Mouse (Mus musculus) bone marrow macrophage, adult 2 months (primary cell): ENCODE data around the gene Scn4b. TPM values are rescaled to one million over a fixed set of nuclear protein-coding genes. Genes with fewer than 3 reads are reported as not detected.

Experiments used
- H3K27ac ChIP-seq: 2 replicates; pipeline ENCODE4 v1.5.1; 2012; ENCODE audit warnings: low read depth, low read length; ENCODE audit not compliant: insufficient read depth
- H3K4me1 ChIP-seq: 2 replicates; pipeline ENCODE4 v1.6.1; 2012; ENCODE audit warnings: low read length; ENCODE audit not compliant: control insufficient read depth, insufficient read depth
- H3K4me3 ChIP-seq: 2 replicates; pipeline ENCODE4 v1.5.1; 2012; ENCODE audit warnings: mild to moderate bottlenecking, low read length, moderate library complexity; ENCODE audit not compliant: insufficient read depth
- CTCF ChIP-seq: IDR thresholded peaks from 2 replicates; pipeline ENCODE4 v1.5.1; 2012; ENCODE audit warnings: low read depth, mild to moderate bottlenecking, low read length, moderate library complexity
- POLR2A ChIP-seq: IDR thresholded peaks from 2 replicates; pipeline ENCODE4 v1.6.1; 2012; ENCODE audit warnings: mild to moderate bottlenecking, low read depth, low read length, borderline replicate concordance
- polyA plus RNA-seq: library from polyadenylated mRNA; stranded (reverse); fragments of >200 nt; gene quantifications from 2 replicates; pipeline ENCODE4 v1.2.4, GENCODE M21; 2012; ENCODE audit not compliant: missing spikeins, insufficient read depth, insufficient read length

The Scn4b gene
- polyA plus RNA-seq, 1 experiment, result 0.11 TPM

GRCm38 (mm10) chr9:45150933-45151332 lies 12.7 kb downstream of the Scn4b start:
- TF ChIP-seq POLR2A (no peak), CTCF (no peak)
- Histone ChIP-seq H3K4me1 (no peaks in the 10 kb centered on the region), H3K27ac (no peak overlapping the region), H3K4me3 (no peak overlapping the region)

- TF ChIP-seq POLR2A (no peak), CTCF (no peak)
- Histone ChIP-seq H3K4me1 (no peaks in the 10 kb centered on the region), H3K4me3 (no peak overlapping the region), H3K27ac (no peak overlapping the region)
Observed at GRCm38 (mm10) chr9:45153361-45153760, 15.2 kb downstream of the Scn4b start.

DNA sequence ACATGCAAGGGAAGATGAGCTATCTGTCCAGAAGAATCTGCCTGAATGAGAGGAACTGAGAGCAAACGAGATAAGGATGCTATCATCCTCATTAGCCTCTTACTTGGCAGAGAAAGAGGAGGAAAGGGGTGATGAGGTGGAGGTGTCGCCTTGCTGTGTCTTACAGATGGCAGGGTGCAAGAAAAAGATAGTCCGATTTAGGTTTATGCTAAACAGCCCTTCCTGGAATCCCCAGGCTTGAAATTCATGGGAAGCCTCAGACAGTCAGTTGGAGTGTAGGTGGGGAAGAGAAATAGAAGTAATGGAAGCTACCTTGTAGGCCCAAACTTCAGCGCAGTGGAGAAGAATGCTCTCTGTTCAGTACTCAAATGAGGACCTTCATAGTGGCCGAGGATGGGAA lies 29.7 kb downstream of the Scn4b start:
- Histone ChIP-seq H3K4me3 (no peak overlapping the region), H3K4me1 (no peaks in the 10 kb centered on the region), H3K27ac (no peak overlapping the region)
- no peak for TF ChIP-seq CTCF
- TF ChIP-seq POLR2A, result no peak

DNA sequence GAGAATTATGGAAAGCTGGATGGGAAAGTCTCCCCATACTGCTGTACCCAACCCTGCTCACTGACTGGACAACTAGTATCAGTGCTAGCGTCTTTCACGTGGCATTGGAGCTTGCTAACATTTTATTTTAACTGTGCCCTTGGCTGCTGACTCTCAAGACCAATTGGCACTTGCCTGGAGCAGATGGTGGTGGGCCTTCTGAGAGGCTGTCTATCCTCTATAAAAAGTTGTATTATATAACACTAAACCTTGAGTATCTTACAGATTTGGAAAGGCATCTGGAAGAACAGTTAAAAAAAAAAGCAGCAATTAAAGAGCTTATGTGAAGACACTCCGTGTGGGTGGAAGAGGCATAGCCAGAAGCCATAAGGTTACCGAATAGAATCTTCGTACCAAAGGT lies 32.0 kb downstream of the Scn4b start:
- Histone ChIP-seq H3K4me3 (no peak overlapping the region), H3K4me1 (no peaks in the 10 kb centered on the region), H3K27ac (no peak overlapping the region)
- no peak for TF ChIP-seq POLR2A
- no peak for TF ChIP-seq CTCF

- H3K4me1 ChIP-seq, result no peaks in the 10 kb centered on the region
- TF ChIP-seq POLR2A (no peak), CTCF (no peak)
- H3K4me3 ChIP-seq, result no peak overlapping the region
- H3K27ac ChIP-seq, result no peak overlapping the region
Observed at GRCm38 (mm10) chr9:45171073-45171610, 32.9 kb downstream of the Scn4b start.

DNA sequence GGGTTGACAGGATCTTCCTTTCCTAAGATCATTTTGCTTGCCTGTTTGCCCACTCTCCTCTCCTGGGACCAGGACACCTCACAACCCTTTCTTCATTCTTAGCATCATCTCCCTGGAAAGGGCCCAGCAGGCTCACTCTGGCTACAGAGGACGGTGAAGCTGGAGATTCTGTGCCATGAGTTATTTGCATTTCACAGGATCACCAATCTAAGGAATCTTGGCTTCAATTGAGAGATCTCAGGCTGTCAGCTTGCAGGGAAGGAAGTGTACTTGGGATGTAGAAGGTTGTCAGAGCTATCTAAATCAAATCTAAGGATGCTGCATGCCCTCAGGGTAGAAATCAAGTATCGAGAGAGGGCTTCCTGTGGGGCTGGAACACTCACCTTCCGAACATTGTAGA lies 35.3 kb downstream of the Scn4b start:
- no peaks in the 10 kb centered on the region for H3K4me1 ChIP-seq
- no peak overlapping the region for H3K4me3 ChIP-seq
- no peak overlapping the region for H3K27ac ChIP-seq
- TF ChIP-seq CTCF (no peak), POLR2A (no peak)

- H3K27ac ChIP-seq, result no peak overlapping the region
- peaks cover 13% of the 10 kb centered on the region for H3K4me1 ChIP-seq
- TF ChIP-seq CTCF (no peak), POLR2A (no peak)
- H3K4me3 ChIP-seq, result no peak overlapping the region
Observed at GRCm38 (mm10) chr9:45179282-45179681, 41.1 kb downstream of the Scn4b start.

DNA sequence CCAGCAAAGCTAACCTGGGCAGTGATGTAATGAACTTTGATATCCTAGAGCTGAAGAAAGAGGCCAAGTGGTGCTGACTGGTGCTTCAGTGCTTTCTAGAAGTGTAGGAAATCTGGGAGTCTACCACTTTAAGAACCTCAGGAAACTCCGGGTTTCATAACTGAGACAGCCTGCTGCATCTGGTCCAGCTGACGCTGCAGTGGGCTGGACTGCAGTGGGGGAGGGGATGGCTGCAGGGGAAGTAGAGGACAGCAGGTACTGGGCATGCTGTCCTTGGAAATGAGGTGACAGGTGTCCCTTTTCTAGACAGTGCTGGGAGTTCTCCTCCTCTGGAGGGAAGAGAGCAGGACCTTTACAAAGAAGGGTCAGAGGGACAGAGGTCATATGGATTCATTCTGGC lies 43.6 kb downstream of the Scn4b start, which contains the start of gene BC049352:
TSS of gene BC049352 (plus strand) at position 238 of the 400 bp plus-strand sequence.
- no peak for TF ChIP-seq POLR2A
- no peak for TF ChIP-seq CTCF
- Histone ChIP-seq H3K4me1 (peaks cover 13% of the 10 kb centered on the region), H3K4me3 (no peak within 1 kb of the TSS), H3K27ac (no peak within 1 kb of the TSS)

DNA sequence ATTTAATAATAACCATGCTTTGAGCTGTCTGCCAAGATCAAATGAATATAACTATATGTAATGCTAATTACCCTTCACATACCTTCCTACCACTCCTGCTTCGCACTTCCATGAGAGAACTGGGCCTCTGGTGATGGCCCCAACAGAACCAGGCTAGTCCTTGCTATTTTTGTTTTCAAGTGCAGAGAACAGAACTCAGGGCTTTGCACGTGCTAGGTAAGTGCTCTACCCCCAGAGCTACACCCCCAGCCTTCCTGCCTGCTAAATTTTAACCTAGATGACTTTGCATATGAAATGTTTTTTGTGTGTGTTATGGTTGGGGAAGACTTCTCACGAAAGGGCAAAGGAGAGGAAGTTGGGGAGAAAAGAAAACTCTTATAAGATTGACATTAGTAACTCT lies 44.3 kb downstream of the Scn4b start:
- Histone ChIP-seq H3K4me1 (peaks cover 13% of the 10 kb centered on the region), H3K4me3 (no peak overlapping the region), H3K27ac (no peak overlapping the region)
- TF ChIP-seq CTCF (no peak), POLR2A (no peak)

- Histone ChIP-seq H3K27ac (no peak overlapping the region), H3K4me3 (no peak overlapping the region), H3K4me1 (peaks cover 13% of the 10 kb centered on the region)
- TF ChIP-seq CTCF, result no peak
- TF ChIP-seq POLR2A, result no peak
Observed at GRCm38 (mm10) chr9:45183266-45183665, 45.1 kb downstream of the Scn4b start.

- H3K27ac ChIP-seq, result no peak overlapping the region
- no peak for TF ChIP-seq CTCF
- TF ChIP-seq POLR2A, result no peak
- no peak overlapping the region for H3K4me3 ChIP-seq
- H3K4me1 ChIP-seq, result peaks cover 13% of the 10 kb centered on the region
Observed at GRCm38 (mm10) chr9:45185250-45185649, 47.1 kb downstream of the Scn4b start.
